ENCODE assay signal across 7 mouse cellular contexts in the genomic region with DNA sequence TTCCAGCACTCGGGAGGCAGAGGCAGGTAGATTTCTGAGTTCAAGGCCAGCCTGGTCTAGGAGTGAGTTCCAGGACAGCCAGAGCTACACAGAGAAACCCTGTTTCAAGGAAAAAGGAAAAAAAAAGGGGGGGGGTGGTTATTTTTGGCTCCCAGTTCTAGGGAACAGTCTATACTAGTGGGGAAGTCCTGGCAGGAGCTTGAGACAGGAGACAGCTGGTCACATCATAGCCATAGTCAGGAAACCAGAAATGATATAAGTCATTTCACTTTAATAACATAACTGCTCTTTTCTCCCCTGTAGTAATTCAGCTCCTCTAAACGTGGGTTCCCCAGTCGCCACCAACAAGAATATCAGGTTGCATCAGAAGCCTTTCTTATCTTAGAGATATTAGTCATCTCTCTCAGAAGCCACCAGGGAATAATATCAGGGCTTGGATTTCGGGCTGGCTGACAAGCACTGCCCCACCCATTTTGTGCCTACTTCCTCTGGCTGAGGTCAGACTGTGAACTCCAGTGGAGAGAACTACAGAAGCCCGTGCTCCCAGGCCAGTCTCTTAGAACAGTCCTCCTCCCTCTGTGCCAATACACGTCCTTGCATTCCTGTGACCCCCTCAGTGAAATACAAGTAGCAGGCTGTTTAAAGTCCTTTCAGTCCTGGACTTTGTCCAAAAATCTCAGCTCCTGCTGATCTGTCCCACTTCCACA. TPM values are rescaled to one million over a fixed set of nuclear protein-coding genes. Genes with fewer than 3 reads are reported as not detected.
A peak's percentile ranks its signal among the peaks of the same experiment; 100 is the strongest.
DNase-seq lines count a peak whose midpoint lies in the region; ATAC-seq lines count a peak whose summit lies in the region.

No protein-coding gene starts in this region.

- no peaks in the 10 kb centered on the region for H3K36me3 ChIP-seq in midbrain, embryonic 14.5 days (ENCODE audit: control insufficient read depth, insufficient read depth, low read length)
- H3K36me3 ChIP-seq in midbrain, embryonic 13.5 days, result no peaks in the 10 kb centered on the region

- no peak for ATAC-seq in midbrain, embryonic 14.5 days (ENCODE audit: low FRiP score, low TSS enrichment)
- no peak for ATAC-seq in midbrain, embryonic 13.5 days

- intact Hi-C loops in gastrocnemius, postnatal 14 days (cut with DNase I; ENCODE audit: low total_unique reads), result no loop called here

- DNase-seq in midbrain, embryonic 14.5 days, result peak; percentile 15
- peak; percentile 27 for DNase-seq in gastrocnemius, postnatal 14 days
- DNase-seq in lung, adult 18-20 months, result peak; percentile 43 to 65
- DNase-seq in layer of hippocampus, postnatal 36 days, result no peak
- DNase-seq in embryo, embryonic 11 days, result no peak
- DNase-seq in cerebellum, adult 9-11 months, result no peak

- no peaks in the 10 kb centered on the region for H3K9me3 ChIP-seq in midbrain, embryonic 14.5 days (ENCODE audit: control insufficient read depth, low read length)
- H3K9me3 ChIP-seq in midbrain, embryonic 13.5 days, result no peaks in the 10 kb centered on the region

- H3K4me3 ChIP-seq in midbrain, embryonic 14.5 days (replicated peaks; ENCODE audit: low read depth, low read length), result no peak overlapping the region
- H3K4me3 ChIP-seq in midbrain, embryonic 13.5 days (replicated peaks), result no peak overlapping the region

- H3K27ac ChIP-seq in midbrain, embryonic 14.5 days (replicated peaks; ENCODE audit: low read depth, low read length), result no peak overlapping the region
- no peak overlapping the region for H3K27ac ChIP-seq in midbrain, embryonic 13.5 days

- no peaks in the 10 kb centered on the region for H3K27me3 ChIP-seq in midbrain, embryonic 14.5 days (ENCODE audit: control insufficient read depth, insufficient read depth, low read length)
- H3K27me3 ChIP-seq in midbrain, embryonic 13.5 days, result 0 out of 2 replicates have a peak, but pooled peaks cover 3% of the 10 kb centered on the region

- H3K4me1 ChIP-seq in midbrain, embryonic 14.5 days (ENCODE audit: control insufficient read depth, insufficient read depth, low read length), result no peaks in the 10 kb centered on the region
- 0 out of 2 replicates have a peak, but pooled peaks cover 3% of the 10 kb centered on the region for H3K4me1 ChIP-seq in midbrain, embryonic 13.5 days (replicated peaks)

- WGBS in midbrain, embryonic 14.5 days, result 50% methylated on average over 6 of the region's 6 CpGs
- 57% methylated on average over 6 of the region's 6 CpGs for WGBS in midbrain, embryonic 13.5 days

- H3K9ac ChIP-seq in midbrain, embryonic 14.5 days (replicated peaks; ENCODE audit: low read length), result no peak overlapping the region
- H3K9ac ChIP-seq in midbrain, embryonic 13.5 days (replicated peaks), result no peak overlapping the region

- no peak overlapping the region for H3K4me2 ChIP-seq in midbrain, embryonic 14.5 days (ENCODE audit: low read length)
- H3K4me2 ChIP-seq in midbrain, embryonic 13.5 days (replicated peaks), result no peak overlapping the region

RNA-seq across cellular contexts. Expression of a gene that starts 3.7 kb away (rescaled TPM):
- 6.4 and 8.2 TPM in 2 replicates for polyA plus RNA-seq in midbrain, embryonic 14.5 days (2014; fragmentation: Nextera tagmentation; extraction: Ambion mirVana)
- 7.6 and 9.2 TPM in 2 replicates for polyA plus RNA-seq in midbrain, embryonic 13.5 days (2015; fragmentation: Nextera tagmentation; extraction: Ambion mirVana)
- 100 to 1,000 TPM; 107 to 123 TPM for total RNA-seq in gastrocnemius, postnatal 14 days (2021)
- 10 to 100 TPM; 86.3 to 90.8 TPM for total RNA-seq in layer of hippocampus, postnatal 36 days (2021)

RNA-seq across cellular contexts. Expression of a gene that starts 26.1 kb away (rescaled TPM):
- polyA plus RNA-seq in midbrain, embryonic 14.5 days (2014; fragmentation: Nextera tagmentation; extraction: Ambion mirVana), result 0.26 and 1.9 TPM in 2 replicates
- polyA plus RNA-seq in midbrain, embryonic 13.5 days (2015; fragmentation: Nextera tagmentation; extraction: Ambion mirVana), result 3.3 and 4.0 TPM in 2 replicates
- 1 to 10 TPM in 1 of 2 experiments, under 1 TPM in 1; 0.55 to 1.4 TPM for total RNA-seq in gastrocnemius, postnatal 14 days (2021)
- under 1 TPM; 0.20 to 0.48 TPM for total RNA-seq in layer of hippocampus, postnatal 36 days (2021)

Comparison
In these comparisons a context has a peak if more than half of its experiments do, and no peak if none do; other contexts are left out.
1. DNase-seq: peak in midbrain, embryonic 14.5 days (single experiment), gastrocnemius, postnatal 14 days (single experiment) and lung, adult 18-20 months (2 of 2); none in layer of hippocampus, postnatal 36 days (0 of 2), embryo, embryonic 11 days (single experiment) and cerebellum, adult 9-11 months (single experiment).